Mouse (Mus musculus): ENCODE data around the gene Golga4. TPM values are rescaled to one million over a fixed set of nuclear protein-coding genes. Genes with fewer than 3 reads are reported as not detected.

Gene Golga4
- polyA plus RNA-seq, 1 experiment from 2014 or later, result 48.5 TPM

DNA sequence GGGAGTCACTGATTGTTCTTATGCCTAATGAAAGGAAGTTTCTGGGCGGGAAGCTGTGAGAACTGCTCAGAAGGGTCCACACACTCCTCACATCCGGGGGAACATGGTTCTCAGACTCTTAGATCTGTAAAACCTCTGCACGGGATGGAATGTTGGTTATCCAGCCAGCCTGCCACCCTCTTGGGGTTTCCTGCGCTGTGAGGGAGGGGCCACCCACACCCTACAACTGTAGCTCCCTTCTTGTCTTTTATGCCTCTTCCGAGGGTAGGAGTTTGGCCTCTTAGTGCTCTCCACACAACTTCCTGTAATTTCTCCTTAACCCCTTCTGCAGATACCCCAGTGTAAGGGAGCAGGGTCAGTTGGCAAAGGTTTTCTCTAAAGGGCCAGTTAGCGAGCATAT is 76.7 kb downstream of the Golga4 start:
- ATAC-seq (ENCODE audit: low FRiP score), result no peak
- Histone ChIP-seq H3K4me3 (ENCODE audit: low read depth, low read length) (no peak overlapping the region), H3K4me2 (no peak overlapping the region)

GRCm38 (mm10) chr9:118584838-118585237 is 78.8 kb downstream of the Golga4 start:
- Histone ChIP-seq H3K9ac (ENCODE audit: low read length) (no peak overlapping the region), H3K36me3 (ENCODE audit: control insufficient read depth, insufficient read depth, low read length) (no peaks in the 10 kb centered on the region)
- DNase-seq (ENCODE audit: low spot score, missing footprints), result no peak

More for the DNA sequence above, 76.7 kb downstream of the Golga4 start:
- Histone ChIP-seq H3K27ac (ENCODE audit: low read depth, low read length) (no peak overlapping the region), H3K27me3 (ENCODE audit: control insufficient read depth, insufficient read depth, low read length) (no peaks in the 10 kb centered on the region), H3K9ac (ENCODE audit: low read length) (no peak overlapping the region), H3K9me3 (ENCODE audit: control insufficient read depth, low read length) (no peaks in the 10 kb centered on the region), H3K36me3 (ENCODE audit: control insufficient read depth, insufficient read depth, low read length) (no peaks in the 10 kb centered on the region), H3K4me1 (ENCODE audit: control insufficient read depth, insufficient read depth, low read length) (no peaks in the 10 kb centered on the region)
- DNase-seq (ENCODE audit: low spot score, missing footprints), result no peak
- WGBS, result 83% methylated on average over 6 of the region's 6 CpGs

DNA sequence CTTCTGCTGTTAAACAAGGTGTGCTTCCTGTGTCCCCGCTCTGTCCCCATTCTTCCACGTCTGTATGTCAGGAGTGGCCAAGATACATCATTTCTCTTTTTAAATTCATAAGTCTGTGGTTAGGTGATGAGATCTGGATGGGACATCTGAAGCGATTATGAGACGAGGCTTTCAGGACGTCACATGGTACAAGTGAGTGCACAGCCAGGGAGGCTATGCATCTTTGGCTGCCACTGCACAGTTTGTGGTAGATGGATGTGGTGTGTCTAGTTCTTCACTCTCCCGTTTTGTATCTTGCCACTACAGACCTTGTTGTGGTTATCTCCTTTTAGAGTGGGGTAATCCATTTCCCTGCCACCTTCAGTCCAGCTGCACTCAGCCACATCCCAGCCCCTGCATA is 79.9 kb downstream of the Golga4 start:
- Histone ChIP-seq H3K4me3 (ENCODE audit: low read depth, low read length) (no peak overlapping the region), H3K9me3 (ENCODE audit: control insufficient read depth, low read length) (no peaks in the 10 kb centered on the region), H3K4me2 (no peak overlapping the region), H3K4me1 (ENCODE audit: control insufficient read depth, insufficient read depth, low read length) (peaks cover 2% of the 10 kb centered on the region; the same call in 1 of the 2 replicates), H3K36me3 (ENCODE audit: control insufficient read depth, insufficient read depth, low read length) (no peaks in the 10 kb centered on the region), H3K9ac (ENCODE audit: low read length) (no peak overlapping the region), H3K27ac (ENCODE audit: low read depth, low read length) (no peak overlapping the region), H3K27me3 (ENCODE audit: control insufficient read depth, insufficient read depth, low read length) (no peaks in the 10 kb centered on the region)
- 85% methylated on average over 6 of the region's 6 CpGs for WGBS
- DNase-seq (ENCODE audit: low spot score, missing footprints) (no peak), ATAC-seq (ENCODE audit: low FRiP score) (no peak)

More at GRCm38 (mm10) chr9:118584838-118585237, 78.8 kb downstream of the Golga4 start:
- H3K27me3 ChIP-seq (ENCODE audit: control insufficient read depth, insufficient read depth, low read length), result no peaks in the 10 kb centered on the region
- no peak overlapping the region for H3K4me2 ChIP-seq
- H3K9me3 ChIP-seq (ENCODE audit: control insufficient read depth, low read length), result no peaks in the 10 kb centered on the region
- H3K4me1 ChIP-seq (ENCODE audit: control insufficient read depth, insufficient read depth, low read length), result no peaks in the 10 kb centered on the region
- no peak overlapping the region for H3K27ac ChIP-seq (ENCODE audit: low read depth, low read length)
- whole genome bisulfite sequencing, result 68% methylated on average over 1 of the region's 1 CpGs
- ATAC-seq (ENCODE audit: low FRiP score), result no peak
- H3K4me3 ChIP-seq (ENCODE audit: low read depth, low read length), result no peak overlapping the region

GRCm38 (mm10) chr9:118587115-118587514 is 81.0 kb downstream of the Golga4 start:
- no peaks in the 10 kb centered on the region for H3K27me3 ChIP-seq (ENCODE audit: control insufficient read depth, insufficient read depth, low read length)
- no peak for DNase-seq (ENCODE audit: low spot score, missing footprints)
- WGBS, result 63% methylated on average over 4 of the region's 4 CpGs
- H3K27ac ChIP-seq (ENCODE audit: low read depth, low read length), result no peak overlapping the region
- no peak overlapping the region for H3K4me3 ChIP-seq (ENCODE audit: low read depth, low read length)
- H3K9me3 ChIP-seq (ENCODE audit: control insufficient read depth, low read length), result no peaks in the 10 kb centered on the region
- no peak overlapping the region for H3K4me2 ChIP-seq
- no peak for ATAC-seq (ENCODE audit: low FRiP score)
- H3K9ac ChIP-seq (ENCODE audit: low read length), result no peak overlapping the region
- H3K36me3 ChIP-seq (ENCODE audit: control insufficient read depth, insufficient read depth, low read length), result no peaks in the 10 kb centered on the region
- H3K4me1 ChIP-seq (ENCODE audit: control insufficient read depth, insufficient read depth, low read length), result peaks cover 2% of the 10 kb centered on the region; the same call in 1 of the 2 replicates

GRCm38 (mm10) chr9:118589249-118589648 is 83.2 kb downstream of the Golga4 start:
- no peak overlapping the region for H3K9ac ChIP-seq (ENCODE audit: low read length)
- H3K4me2 ChIP-seq, result no peak overlapping the region
- ATAC-seq (ENCODE audit: low FRiP score) (no peak), DNase-seq (ENCODE audit: low spot score, missing footprints) (no peak)
- H3K36me3 ChIP-seq (ENCODE audit: control insufficient read depth, insufficient read depth, low read length), result no peaks in the 10 kb centered on the region
- H3K4me3 ChIP-seq (ENCODE audit: low read depth, low read length), result no peak overlapping the region
- H3K9me3 ChIP-seq (ENCODE audit: control insufficient read depth, low read length), result no peaks in the 10 kb centered on the region
- peaks cover 2% of the 10 kb centered on the region; the same call in 1 of the 2 replicates for H3K4me1 ChIP-seq (ENCODE audit: control insufficient read depth, insufficient read depth, low read length)
- no peak overlapping the region for H3K27ac ChIP-seq (ENCODE audit: low read depth, low read length)
- no peaks in the 10 kb centered on the region for H3K27me3 ChIP-seq (ENCODE audit: control insufficient read depth, insufficient read depth, low read length)
- WGBS, result 45% methylated on average over 3 of the region's 3 CpGs

GRCm38 (mm10) chr9:118590230-118590629 is 84.2 kb downstream of the Golga4 start:
- 54% methylated on average over 7 of the region's 7 CpGs for WGBS
- Histone ChIP-seq H3K4me3 (ENCODE audit: low read depth, low read length) (no peak overlapping the region), H3K9ac (ENCODE audit: low read length) (no peak overlapping the region), H3K4me1 (ENCODE audit: control insufficient read depth, insufficient read depth, low read length) (peaks cover 2% of the 10 kb centered on the region; the same call in 1 of the 2 replicates), H3K36me3 (ENCODE audit: control insufficient read depth, insufficient read depth, low read length) (no peaks in the 10 kb centered on the region), H3K9me3 (ENCODE audit: control insufficient read depth, low read length) (no peaks in the 10 kb centered on the region), H3K4me2 (no peak overlapping the region), H3K27me3 (ENCODE audit: control insufficient read depth, insufficient read depth, low read length) (no peaks in the 10 kb centered on the region), H3K27ac (ENCODE audit: low read depth, low read length) (no peak overlapping the region)
- ATAC-seq (ENCODE audit: low FRiP score), result no peak
- DNase-seq (ENCODE audit: low spot score, missing footprints), result no peak

GRCm38 (mm10) chr9:118591633-118592032 is 85.6 kb downstream of the Golga4 start:
- no peak overlapping the region for H3K4me3 ChIP-seq (ENCODE audit: low read depth, low read length)
- peaks cover 2% of the 10 kb centered on the region; the same call in 1 of the 2 replicates for H3K4me1 ChIP-seq (ENCODE audit: control insufficient read depth, insufficient read depth, low read length)
- DNase-seq (ENCODE audit: low spot score, missing footprints) (no peak), ATAC-seq (ENCODE audit: low FRiP score) (no peak)
- 70% methylated on average over 6 of the region's 6 CpGs for WGBS
- H3K27ac ChIP-seq (ENCODE audit: low read depth, low read length), result no peak overlapping the region
- H3K27me3 ChIP-seq (ENCODE audit: control insufficient read depth, insufficient read depth, low read length), result no peaks in the 10 kb centered on the region
- no peak overlapping the region for H3K4me2 ChIP-seq
- H3K9ac ChIP-seq (ENCODE audit: low read length), result no peak overlapping the region
- no peaks in the 10 kb centered on the region for H3K9me3 ChIP-seq (ENCODE audit: control insufficient read depth, low read length)
- H3K36me3 ChIP-seq (ENCODE audit: control insufficient read depth, insufficient read depth, low read length), result no peaks in the 10 kb centered on the region

DNA sequence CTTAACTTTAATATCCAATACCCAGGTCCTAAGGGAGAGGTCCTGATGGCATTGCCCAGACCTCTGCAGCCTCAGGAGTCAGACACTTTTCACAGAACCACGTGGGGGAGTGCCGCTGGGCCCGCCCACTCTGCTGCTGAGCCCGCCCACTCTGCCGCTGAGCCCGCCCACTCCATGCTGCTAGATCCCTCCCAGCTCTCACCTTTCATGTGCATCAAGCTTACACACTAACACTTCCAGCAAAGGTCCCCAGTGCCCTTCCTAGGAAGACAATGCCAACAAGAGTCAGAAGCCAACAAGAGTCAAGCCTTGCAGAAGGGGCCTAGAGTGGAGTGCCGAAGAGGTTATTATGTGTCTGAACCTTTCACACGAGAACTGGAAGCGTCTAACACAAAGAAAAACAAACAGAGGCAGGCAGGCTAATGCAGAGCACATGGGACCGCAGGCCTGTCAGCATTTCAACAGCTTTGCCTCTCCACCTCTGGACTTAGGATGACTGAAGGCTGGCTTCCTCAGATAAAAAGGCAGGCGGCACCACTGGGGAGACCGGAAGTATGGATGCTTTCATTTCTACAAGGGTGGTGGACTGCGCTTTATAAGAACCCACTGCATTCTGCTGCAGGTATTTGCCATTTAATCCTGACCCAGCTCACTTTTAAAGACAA is 86.7 kb downstream of the Golga4 start:
- no peak overlapping the region for H3K9ac ChIP-seq (ENCODE audit: low read length)
- no peaks in the 10 kb centered on the region for H3K27me3 ChIP-seq (ENCODE audit: control insufficient read depth, insufficient read depth, low read length)
- no peaks in the 10 kb centered on the region for H3K9me3 ChIP-seq (ENCODE audit: control insufficient read depth, low read length)
- H3K4me3 ChIP-seq (ENCODE audit: low read depth, low read length), result no peak overlapping the region
- ATAC-seq (ENCODE audit: low FRiP score), result peak; percentile 72; the same call in 1 of the 2 replicates
- WGBS, result 47% methylated on average over 13 of the region's 13 CpGs
- no peak for DNase-seq (ENCODE audit: low spot score, missing footprints)
- no peaks in the 10 kb centered on the region for H3K36me3 ChIP-seq (ENCODE audit: control insufficient read depth, insufficient read depth, low read length)
- H3K4me2 ChIP-seq, result no peak overlapping the region
- H3K27ac ChIP-seq (ENCODE audit: low read depth, low read length), result no peak overlapping the region
- peaks cover 2% of the 10 kb centered on the region; the same call in 1 of the 2 replicates for H3K4me1 ChIP-seq (ENCODE audit: control insufficient read depth, insufficient read depth, low read length)

DNA sequence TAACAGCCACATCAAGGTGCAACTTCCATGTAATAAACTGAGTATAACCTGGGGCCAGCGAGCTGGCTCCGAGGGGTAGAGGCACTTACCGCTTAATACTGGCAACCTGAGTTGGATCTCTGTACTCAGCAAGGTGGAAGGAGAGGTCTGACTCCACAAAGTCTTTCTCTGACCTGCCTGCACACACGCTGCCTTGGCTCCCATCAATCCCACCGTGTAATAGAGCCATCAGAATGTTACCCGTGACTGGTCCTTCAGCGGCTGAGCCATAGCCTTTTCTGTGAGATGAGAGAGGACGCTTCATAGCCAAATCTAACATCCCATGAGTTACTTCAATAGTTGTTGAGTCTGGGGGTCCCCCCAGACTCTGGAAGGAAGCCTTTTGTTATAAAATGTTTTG is 87.4 kb downstream of the Golga4 start:
- Histone ChIP-seq H3K4me3 (ENCODE audit: low read depth, low read length) (no peak overlapping the region), H3K9ac (ENCODE audit: low read length) (no peak overlapping the region), H3K9me3 (ENCODE audit: control insufficient read depth, low read length) (no peaks in the 10 kb centered on the region), H3K4me1 (ENCODE audit: control insufficient read depth, insufficient read depth, low read length) (peaks cover 2% of the 10 kb centered on the region; the same call in 1 of the 2 replicates), H3K36me3 (ENCODE audit: control insufficient read depth, insufficient read depth, low read length) (no peaks in the 10 kb centered on the region), H3K27me3 (ENCODE audit: control insufficient read depth, insufficient read depth, low read length) (no peaks in the 10 kb centered on the region), H3K4me2 (no peak overlapping the region), H3K27ac (ENCODE audit: low read depth, low read length) (no peak overlapping the region)
- ATAC-seq (ENCODE audit: low FRiP score) (0 out of 2 replicates have a peak, but pooled peaks have one; percentile 14), DNase-seq (ENCODE audit: low spot score, missing footprints) (no peak)
- 90% methylated on average over 8 of the region's 8 CpGs for WGBS
